Mouse (Mus musculus): Measurements from ENCODE around the gene Tcf12. TPM values are rescaled to one million over a fixed set of nuclear protein-coding genes. Genes with fewer than 3 reads are reported as not detected.

The Tcf12 gene
- polyA plus RNA-seq, 1 experiment from 2014 or later, result 230 TPM

DNA sequence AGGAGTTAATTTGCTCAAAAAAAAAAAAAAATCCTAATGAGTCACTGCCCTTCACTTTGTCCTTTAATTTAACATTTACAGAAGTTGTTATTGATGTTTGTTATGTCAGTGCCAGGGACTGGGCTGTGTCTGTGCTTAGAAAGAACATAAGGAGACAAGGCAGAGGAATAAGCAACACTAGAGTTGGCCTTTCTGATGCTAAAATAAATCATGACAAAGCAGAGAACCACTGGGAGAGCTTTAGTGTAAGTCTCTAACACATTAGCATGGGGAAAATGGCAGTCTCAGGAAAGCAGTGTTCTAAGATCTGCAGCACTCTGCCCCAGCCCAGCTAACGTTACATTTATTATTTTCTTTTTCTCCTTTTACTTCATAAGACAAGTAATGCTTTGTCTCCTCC, 121.3 kb downstream of the Tcf12 start:
- no peak for ATAC-seq (replicated peaks; ENCODE audit: insufficient number of reproducible peaks, low FRiP score, low TSS enrichment, low read depth)
- Histone ChIP-seq H3K4me2 (ENCODE audit: low read depth, low read length) (no peak overlapping the region), H3K4me1 (ENCODE audit: control insufficient read depth, insufficient read depth, low read length) (no peaks in the 10 kb centered on the region), H3K27ac (replicated peaks; ENCODE audit: low read depth, low read length) (no peak overlapping the region), H3K27me3 (ENCODE audit: control insufficient read depth, insufficient read depth, low read length) (no peaks in the 10 kb centered on the region), H3K9me3 (replicated peaks; ENCODE audit: control insufficient read depth, low read length) (no peaks in the 10 kb centered on the region), H3K9ac (replicated peaks; ENCODE audit: low read length) (no peak overlapping the region), H3K36me3 (replicated peaks; ENCODE audit: control insufficient read depth, insufficient read depth, low read depth, low read length) (no peaks in the 10 kb centered on the region), H3K4me3 (ENCODE audit: low read depth, low read length) (no peak overlapping the region)
- 63% methylated on average over 1 of the region's 1 CpGs for WGBS
- DNase-seq (ENCODE audit: low spot score), result no peak

DNA sequence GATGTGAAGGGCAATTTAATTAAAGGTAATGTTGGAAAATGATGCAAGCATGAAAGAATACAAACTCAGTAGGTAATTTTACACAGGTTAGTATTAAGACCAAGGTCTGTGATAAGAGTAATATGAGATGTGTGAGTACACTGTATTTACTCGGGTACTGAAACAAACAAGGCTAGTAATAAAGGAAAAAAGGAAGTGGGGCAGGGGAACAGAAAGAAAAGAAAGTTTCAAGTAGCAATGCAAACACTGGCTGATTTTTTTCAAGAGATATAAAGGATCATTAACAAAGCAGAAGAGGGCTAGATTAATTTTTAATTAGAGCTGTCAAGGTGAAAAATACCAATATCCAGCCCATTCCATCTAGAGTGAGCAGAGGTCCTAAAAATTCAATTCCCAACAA, 122.0 kb downstream of the Tcf12 start:
- H3K9ac ChIP-seq (replicated peaks; ENCODE audit: low read length), result no peak overlapping the region
- ATAC-seq (replicated peaks; ENCODE audit: insufficient number of reproducible peaks, low FRiP score, low TSS enrichment, low read depth), result no peak

DNA sequence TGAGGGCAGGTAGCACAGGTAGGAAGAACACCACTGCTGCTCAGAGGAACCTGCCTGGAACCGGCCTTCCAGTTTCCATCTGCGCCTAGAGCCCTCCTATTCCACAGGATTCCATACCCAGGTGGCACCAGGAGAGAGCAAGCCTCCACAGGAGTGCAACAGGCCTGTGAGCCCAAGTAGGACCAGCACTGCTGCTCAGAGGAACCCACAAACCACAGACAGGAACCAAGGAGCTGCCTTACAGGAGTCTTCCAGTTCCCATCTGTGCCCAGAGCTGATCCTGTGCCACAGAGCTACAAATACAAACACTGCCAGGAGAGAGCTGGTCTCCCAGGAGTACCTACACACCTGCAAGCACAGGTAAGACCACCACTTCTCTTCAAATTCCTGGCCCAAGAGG, 125.0 kb downstream of the Tcf12 start:
- Histone ChIP-seq H3K9me3 (replicated peaks; ENCODE audit: control insufficient read depth, low read length) (no peaks in the 10 kb centered on the region), H3K4me1 (ENCODE audit: control insufficient read depth, insufficient read depth, low read length) (no peaks in the 10 kb centered on the region; the same call in 1 of the 2 replicates), H3K4me3 (ENCODE audit: low read depth, low read length) (no peak overlapping the region), H3K27ac (replicated peaks; ENCODE audit: low read depth, low read length) (no peak overlapping the region), H3K27me3 (ENCODE audit: control insufficient read depth, insufficient read depth, low read length) (no peaks in the 10 kb centered on the region), H3K36me3 (replicated peaks; ENCODE audit: control insufficient read depth, insufficient read depth, low read depth, low read length) (no peaks in the 10 kb centered on the region), H3K9ac (replicated peaks; ENCODE audit: low read length) (no peak overlapping the region), H3K4me2 (ENCODE audit: low read depth, low read length) (no peak overlapping the region)
- WGBS, result 90% methylated on average over 2 of the region's 2 CpGs
- no peak for ATAC-seq (replicated peaks; ENCODE audit: insufficient number of reproducible peaks, low FRiP score, low TSS enrichment, low read depth)
- DNase-seq (ENCODE audit: low spot score), result no peak

More for the DNA sequence above, 122.0 kb downstream of the Tcf12 start:
- H3K9me3 ChIP-seq (replicated peaks; ENCODE audit: control insufficient read depth, low read length), result no peaks in the 10 kb centered on the region
- 67% methylated on average over 1 of the region's 1 CpGs for WGBS
- no peak overlapping the region for H3K4me3 ChIP-seq (ENCODE audit: low read depth, low read length)
- DNase-seq (ENCODE audit: low spot score), result no peak
- no peaks in the 10 kb centered on the region for H3K27me3 ChIP-seq (ENCODE audit: control insufficient read depth, insufficient read depth, low read length)
- H3K4me2 ChIP-seq (ENCODE audit: low read depth, low read length), result no peak overlapping the region
- no peak overlapping the region for H3K27ac ChIP-seq (replicated peaks; ENCODE audit: low read depth, low read length)
- H3K36me3 ChIP-seq (replicated peaks; ENCODE audit: control insufficient read depth, insufficient read depth, low read depth, low read length), result no peaks in the 10 kb centered on the region
- no peaks in the 10 kb centered on the region; the same call in 1 of the 2 replicates for H3K4me1 ChIP-seq (ENCODE audit: control insufficient read depth, insufficient read depth, low read length)

GRCm38 (mm10) chr9:71982826-71983225, 128.8 kb downstream of the Tcf12 start:
- H3K4me3 ChIP-seq (ENCODE audit: low read depth, low read length), result no peak overlapping the region
- H3K27ac ChIP-seq (replicated peaks; ENCODE audit: low read depth, low read length), result no peak overlapping the region
- H3K27me3 ChIP-seq (ENCODE audit: control insufficient read depth, insufficient read depth, low read length), result no peaks in the 10 kb centered on the region
- WGBS, result 76% methylated on average over 1 of the region's 1 CpGs
- no peaks in the 10 kb centered on the region for H3K36me3 ChIP-seq (replicated peaks; ENCODE audit: control insufficient read depth, insufficient read depth, low read depth, low read length)
- ATAC-seq (replicated peaks; ENCODE audit: insufficient number of reproducible peaks, low FRiP score, low TSS enrichment, low read depth) (no peak), DNase-seq (ENCODE audit: low spot score) (no peak)
- no peaks in the 10 kb centered on the region; the same call in 1 of the 2 replicates for H3K4me1 ChIP-seq (ENCODE audit: control insufficient read depth, insufficient read depth, low read length)
- H3K9ac ChIP-seq (replicated peaks; ENCODE audit: low read length), result no peak overlapping the region
- H3K4me2 ChIP-seq (ENCODE audit: low read depth, low read length), result no peak overlapping the region
- no peaks in the 10 kb centered on the region for H3K9me3 ChIP-seq (replicated peaks; ENCODE audit: control insufficient read depth, low read length)

DNA sequence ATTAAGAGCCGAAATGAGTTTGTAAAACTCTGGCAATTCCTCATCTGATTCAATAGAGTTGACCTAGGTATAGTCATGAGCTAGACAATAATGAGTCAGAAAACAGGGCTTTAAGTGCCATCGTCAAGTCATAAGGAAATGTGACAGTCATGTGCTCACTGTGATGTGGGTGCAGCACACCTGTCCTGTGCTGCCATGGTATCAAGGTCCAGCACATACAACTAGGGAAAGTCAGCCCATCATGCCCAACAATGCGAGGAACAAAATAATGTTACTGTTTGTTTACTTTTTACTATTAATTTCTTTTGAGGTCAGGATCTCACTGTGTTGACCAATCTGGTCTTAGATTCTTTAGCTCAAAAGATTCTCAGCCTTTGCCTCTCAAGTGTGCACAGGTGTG, 130.6 kb downstream of the Tcf12 start:
- H3K9me3 ChIP-seq (replicated peaks; ENCODE audit: control insufficient read depth, low read length), result no peaks in the 10 kb centered on the region
- H3K9ac ChIP-seq (replicated peaks; ENCODE audit: low read length), result no peak overlapping the region
- ATAC-seq (replicated peaks; ENCODE audit: insufficient number of reproducible peaks, low FRiP score, low TSS enrichment, low read depth) (no peak), DNase-seq (ENCODE audit: low spot score) (no peak)
- H3K4me2 ChIP-seq (ENCODE audit: low read depth, low read length), result no peak overlapping the region
- H3K4me1 ChIP-seq (ENCODE audit: control insufficient read depth, insufficient read depth, low read length), result no peaks in the 10 kb centered on the region; the same call in 1 of the 2 replicates
- no peaks in the 10 kb centered on the region for H3K27me3 ChIP-seq (ENCODE audit: control insufficient read depth, insufficient read depth, low read length)
- no peaks in the 10 kb centered on the region for H3K36me3 ChIP-seq (replicated peaks; ENCODE audit: control insufficient read depth, insufficient read depth, low read depth, low read length)
- 97% methylated on average over 3 of the region's 3 CpGs for WGBS
- H3K27ac ChIP-seq (replicated peaks; ENCODE audit: low read depth, low read length), result no peak overlapping the region
- H3K4me3 ChIP-seq (ENCODE audit: low read depth, low read length), result no peak overlapping the region

DNA sequence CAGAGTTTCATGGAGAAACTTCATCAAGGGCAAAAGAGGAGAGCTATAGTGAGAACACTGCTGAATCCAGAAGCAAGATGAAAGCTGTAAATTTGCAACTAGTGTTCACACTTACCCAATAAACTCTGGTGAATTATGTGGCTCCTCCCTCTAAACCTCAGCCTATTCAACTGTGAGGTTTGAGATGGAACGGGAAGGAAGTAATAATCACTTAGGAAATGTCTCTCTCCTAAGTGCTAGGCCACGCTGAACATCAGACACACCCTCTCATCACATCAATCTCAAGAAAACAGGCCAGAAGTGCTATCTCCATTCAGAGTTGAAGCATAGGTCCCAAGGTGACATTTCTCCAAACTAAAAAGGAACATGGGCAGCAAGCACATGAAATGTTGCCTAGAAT, 131.1 kb downstream of the Tcf12 start:
- ATAC-seq (replicated peaks; ENCODE audit: insufficient number of reproducible peaks, low FRiP score, low TSS enrichment, low read depth), result no peak
- Histone ChIP-seq H3K4me2 (ENCODE audit: low read depth, low read length) (no peak overlapping the region), H3K27ac (replicated peaks; ENCODE audit: low read depth, low read length) (no peak overlapping the region), H3K27me3 (ENCODE audit: control insufficient read depth, insufficient read depth, low read length) (no peaks in the 10 kb centered on the region), H3K4me3 (ENCODE audit: low read depth, low read length) (no peak overlapping the region), H3K36me3 (replicated peaks; ENCODE audit: control insufficient read depth, insufficient read depth, low read depth, low read length) (no peaks in the 10 kb centered on the region), H3K9me3 (replicated peaks; ENCODE audit: control insufficient read depth, low read length) (no peaks in the 10 kb centered on the region), H3K9ac (replicated peaks; ENCODE audit: low read length) (no peak overlapping the region), H3K4me1 (ENCODE audit: control insufficient read depth, insufficient read depth, low read length) (no peaks in the 10 kb centered on the region; the same call in 1 of the 2 replicates)
- 71% methylated on average over 2 of the region's 2 CpGs for WGBS
- DNase-seq (ENCODE audit: low spot score), result no peak

DNA sequence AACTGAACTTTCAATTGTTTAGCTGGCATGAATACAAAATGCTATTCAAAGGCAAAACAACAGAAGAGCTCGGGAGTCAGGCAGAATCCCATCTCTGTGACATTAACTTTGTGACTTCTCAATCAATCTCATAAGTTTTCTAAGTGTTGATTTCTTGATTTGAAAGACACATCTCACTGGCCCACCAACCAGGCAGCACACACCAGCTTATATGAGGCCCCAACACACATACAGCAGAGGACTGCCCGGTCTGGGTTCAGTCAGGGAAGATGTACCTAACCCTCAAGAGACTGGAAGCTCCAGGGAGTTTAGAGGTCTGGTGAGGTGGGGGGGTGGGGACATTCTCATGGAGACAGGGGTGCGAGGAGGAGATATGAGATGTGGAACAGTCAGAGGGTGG, 132.8 kb downstream of the Tcf12 start:
- Histone ChIP-seq H3K4me1 (ENCODE audit: control insufficient read depth, insufficient read depth, low read length) (no peaks in the 10 kb centered on the region), H3K27me3 (ENCODE audit: control insufficient read depth, insufficient read depth, low read length) (no peaks in the 10 kb centered on the region), H3K36me3 (replicated peaks; ENCODE audit: control insufficient read depth, insufficient read depth, low read depth, low read length) (no peaks in the 10 kb centered on the region), H3K9ac (replicated peaks; ENCODE audit: low read length) (no peak overlapping the region), H3K4me2 (ENCODE audit: low read depth, low read length) (no peak overlapping the region), H3K9me3 (replicated peaks; ENCODE audit: control insufficient read depth, low read length) (no peaks in the 10 kb centered on the region), H3K4me3 (ENCODE audit: low read depth, low read length) (no peak overlapping the region), H3K27ac (replicated peaks; ENCODE audit: low read depth, low read length) (no peak overlapping the region)
- 78% methylated on average over 3 of the region's 3 CpGs for WGBS
- no peak for DNase-seq (ENCODE audit: low spot score)
- ATAC-seq (replicated peaks; ENCODE audit: insufficient number of reproducible peaks, low FRiP score, low TSS enrichment, low read depth), result no peak

- peak; percentile 83 for ATAC-seq (replicated peaks; ENCODE audit: insufficient number of reproducible peaks, low FRiP score, low TSS enrichment, low read depth)
- no peak overlapping the region for H3K4me3 ChIP-seq (ENCODE audit: low read depth, low read length)
- no peaks in the 10 kb centered on the region for H3K9me3 ChIP-seq (replicated peaks; ENCODE audit: control insufficient read depth, low read length)
- WGBS, result 41% methylated on average over 6 of the region's 6 CpGs
- H3K36me3 ChIP-seq (replicated peaks; ENCODE audit: control insufficient read depth, insufficient read depth, low read depth, low read length), result no peaks in the 10 kb centered on the region
- no peaks in the 10 kb centered on the region for H3K27me3 ChIP-seq (ENCODE audit: control insufficient read depth, insufficient read depth, low read length)
- DNase-seq (ENCODE audit: low spot score), result peak; percentile 71
- no peak overlapping the region for H3K27ac ChIP-seq (replicated peaks; ENCODE audit: low read depth, low read length)
- no peak overlapping the region for H3K4me2 ChIP-seq (ENCODE audit: low read depth, low read length)
- H3K4me1 ChIP-seq (ENCODE audit: control insufficient read depth, insufficient read depth, low read length), result no peaks in the 10 kb centered on the region
- H3K9ac ChIP-seq (replicated peaks; ENCODE audit: low read length), result no peak overlapping the region
Observed at GRCm38 (mm10) chr9:71976034-71976433, 135.6 kb downstream of the Tcf12 start.
